Mouse (Mus musculus) urinary bladder, adult 18-20 months (tissue): ENCODE measurements around the gene Ubald2.

ENCODE experiments used
- DNase-seq, 2 experiments: peaks; one replicate each; pipeline ENCODE4 v3.0.0; 2022; ENCODE audit warnings: low spot score in 2 of 2, mixed read lengths in 2 of 2

Ubald2 gene

DNA sequence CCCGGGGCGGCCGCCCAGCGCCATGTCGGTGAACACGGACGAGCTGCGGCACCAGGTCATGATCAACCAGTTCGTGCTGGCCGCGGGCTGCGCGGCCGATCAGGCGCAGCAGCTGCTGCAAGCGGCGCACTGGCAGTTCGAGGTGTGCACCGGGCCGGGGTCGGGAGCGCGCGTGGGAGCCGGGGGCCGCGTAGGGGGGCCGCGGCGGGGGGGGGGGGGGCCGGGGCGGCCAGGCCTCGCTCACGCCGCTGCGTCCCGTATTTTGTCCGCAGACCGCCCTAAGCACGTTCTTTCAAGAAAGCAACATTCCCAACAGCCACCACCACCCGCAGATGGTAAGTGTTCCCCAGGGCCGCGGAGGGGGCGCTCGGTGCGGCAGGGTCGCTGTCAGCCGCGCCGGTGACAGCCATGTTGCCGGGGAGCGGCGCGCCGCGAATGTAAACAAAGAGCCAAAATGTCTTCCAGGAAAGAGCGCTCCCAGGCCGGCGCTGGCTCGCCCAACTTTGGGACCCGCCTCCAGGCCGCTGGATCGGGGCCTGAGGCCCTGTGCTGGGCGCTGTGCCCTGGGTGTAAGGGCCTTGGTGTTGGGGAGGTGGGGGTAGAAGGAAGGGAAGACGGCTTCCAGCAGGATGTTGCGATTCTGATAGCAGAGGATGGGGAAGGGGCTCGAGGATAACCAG lies 533 bp downstream of the Ubald2 start:
- DNase-seq, result peak in 1 of 2 experiments; percentile 73

GRCm38 (mm10) chr11:116434967-116435752 lies 1.3 kb downstream of the Ubald2 start:
- DNase-seq, result no peak

- no peak for DNase-seq
These were observed 2.3 kb downstream of the Ubald2 start for GRCm38 (mm10) chr11:116435992-116436724.

GRCm38 (mm10) chr11:116436725-116437331 lies 2.9 kb downstream of the Ubald2 start:
- no peak for DNase-seq

GRCm38 (mm10) chr11:116437541-116437940 lies 3.6 kb downstream of the Ubald2 start:
- no peak for DNase-seq

GRCm38 (mm10) chr11:116439269-116440240 lies 5.7 kb downstream of the Ubald2 start:
- no peak for DNase-seq

DNA sequence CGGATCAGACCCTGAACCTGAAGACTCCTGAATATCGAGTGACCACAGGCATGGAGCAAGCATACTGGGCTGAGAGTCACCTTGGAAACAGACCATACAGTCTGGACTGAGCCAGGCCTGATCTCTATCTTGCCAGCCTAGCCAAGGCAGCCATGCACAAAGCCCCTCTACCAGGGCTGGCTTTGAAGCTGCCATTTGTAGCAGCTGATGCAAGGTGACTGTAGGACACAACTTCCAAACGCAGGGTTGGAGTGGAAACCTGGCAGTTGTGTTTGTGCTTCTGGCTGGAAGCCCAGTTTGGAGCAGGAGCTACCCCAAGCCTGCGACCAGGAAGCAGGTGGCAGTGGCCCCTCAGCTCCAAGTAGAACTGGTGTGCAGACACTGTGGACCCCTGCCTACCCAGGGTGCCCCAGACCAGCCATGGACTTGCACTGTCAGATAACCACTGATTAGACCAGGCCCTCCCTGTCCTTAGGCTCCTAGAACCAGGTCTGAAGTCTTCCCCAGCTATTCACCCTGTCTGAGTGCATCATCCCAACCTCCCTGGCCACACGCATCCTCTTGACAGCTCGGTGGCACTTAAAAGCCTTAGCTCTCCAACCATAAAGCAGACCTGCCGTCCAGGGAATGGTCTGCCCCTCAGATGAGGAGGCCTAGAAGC lies 6.6 kb downstream of the Ubald2 start:
- no peak for DNase-seq

DNA sequence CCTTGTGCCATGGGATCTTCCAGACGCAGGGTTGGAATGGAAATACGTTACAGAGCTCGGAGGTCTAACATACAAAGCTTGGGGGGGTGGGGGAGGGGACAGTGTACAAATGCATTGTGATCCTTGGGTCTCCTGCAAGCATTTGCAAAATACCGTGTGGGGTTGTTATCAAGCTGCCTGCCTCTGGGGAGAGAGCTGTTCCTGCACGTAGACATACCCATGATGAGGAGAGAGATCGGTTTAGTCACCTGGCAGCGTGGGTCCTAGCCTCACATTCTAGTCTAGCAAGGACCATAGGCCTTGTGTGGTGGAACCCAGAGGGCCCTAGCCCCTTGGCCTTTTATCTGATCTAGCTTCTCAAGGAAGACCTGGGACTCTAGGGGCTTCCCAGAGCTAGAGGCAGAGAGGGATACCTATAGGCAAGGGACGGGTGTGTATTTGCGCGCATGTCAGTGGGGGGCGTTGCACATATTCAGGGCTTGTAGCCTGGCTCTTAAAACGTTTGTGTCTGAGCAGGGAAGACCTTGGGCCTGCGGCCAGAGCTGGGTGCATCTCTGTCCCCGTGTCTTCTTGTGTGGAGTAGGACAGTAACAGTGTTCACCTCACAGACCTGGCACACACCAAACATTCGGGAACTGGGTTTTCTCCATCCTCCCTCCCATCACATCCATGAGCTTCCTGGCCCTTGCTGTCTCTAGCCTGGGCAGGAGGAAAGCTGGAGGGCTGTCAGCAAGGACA lies 8.4 kb downstream of the Ubald2 start:
- no peak for DNase-seq

DNA sequence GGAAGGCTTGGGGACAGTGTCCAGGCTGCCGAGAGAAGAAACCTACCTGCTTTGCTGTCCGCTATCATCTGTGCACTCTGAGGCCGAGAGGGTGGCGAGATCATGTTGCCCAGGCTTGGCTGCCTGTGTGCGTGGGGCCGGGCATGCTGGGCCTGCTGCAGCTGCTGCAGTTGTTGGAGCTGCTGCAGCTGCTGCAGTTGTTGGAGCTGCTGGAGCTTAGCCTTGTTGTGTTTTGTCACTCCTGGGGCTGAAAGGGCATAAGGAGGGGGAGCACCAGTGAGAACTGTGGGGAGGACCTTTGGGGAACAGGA lies 8.9 kb downstream of the Ubald2 start:
- DNase-seq, result no peak

GRCm38 (mm10) chr11:116443311-116443710 lies 9.4 kb downstream of the Ubald2 start:
- no peak for DNase-seq

DNA sequence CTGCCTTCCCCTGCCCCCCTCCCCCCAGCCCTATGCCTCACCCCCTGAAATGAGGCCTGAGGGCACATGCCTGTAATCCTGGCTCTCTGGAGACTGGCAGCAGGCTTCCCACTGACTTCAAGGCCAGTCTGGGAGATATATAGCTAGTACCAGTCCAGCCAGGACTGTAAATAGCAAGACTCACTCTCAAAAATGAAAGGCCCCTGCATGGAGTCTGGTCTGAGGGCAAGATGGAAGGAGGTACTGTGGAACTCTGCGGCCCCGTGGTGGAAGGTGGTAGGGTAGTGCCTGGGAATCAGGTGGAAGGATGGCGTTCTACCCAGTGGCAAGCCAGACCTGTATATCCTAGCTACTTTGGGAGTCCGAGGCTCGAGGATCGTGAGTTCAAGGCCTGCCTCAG lies 10.0 kb downstream of the Ubald2 start:
- DNase-seq, result no peak

- peak; percentile 84 to 92 for DNase-seq
These were observed 11.9 kb downstream of the Ubald2 start for GRCm38 (mm10) chr11:116445596-116446307.

DNA sequence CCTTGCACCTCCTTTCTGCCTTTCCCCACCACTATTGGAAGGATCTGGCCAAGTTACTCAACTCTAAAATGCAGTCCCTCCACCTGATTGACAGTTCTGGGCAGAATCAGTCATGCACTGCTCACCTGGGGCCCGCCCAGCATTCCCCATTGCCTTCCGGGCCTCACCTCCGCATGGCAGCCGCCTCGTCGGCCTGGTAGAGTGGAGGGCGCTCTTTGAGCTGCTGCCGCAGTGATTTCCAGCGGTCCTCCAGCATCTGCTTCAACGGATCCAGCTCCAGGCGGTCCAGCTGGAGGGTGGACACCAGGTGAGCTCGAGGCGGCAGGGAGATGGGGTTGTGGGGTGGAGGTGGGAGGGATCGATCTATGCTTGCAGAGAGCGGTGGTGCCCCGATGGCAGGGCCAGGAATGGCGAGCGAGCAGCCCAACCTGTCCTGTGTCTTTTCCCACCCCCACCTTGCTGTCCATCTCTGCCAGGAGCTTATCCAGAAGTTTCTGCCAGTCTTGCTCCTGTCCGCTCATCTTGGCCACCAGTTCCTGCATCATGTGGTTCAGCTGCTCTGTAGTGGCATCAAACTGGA lies 12.5 kb downstream of the Ubald2 start:
- DNase-seq, result no peak

- DNase-seq, result no peak
These were observed 13.9 kb downstream of the Ubald2 start for GRCm38 (mm10) chr11:116447822-116448221.

DNA sequence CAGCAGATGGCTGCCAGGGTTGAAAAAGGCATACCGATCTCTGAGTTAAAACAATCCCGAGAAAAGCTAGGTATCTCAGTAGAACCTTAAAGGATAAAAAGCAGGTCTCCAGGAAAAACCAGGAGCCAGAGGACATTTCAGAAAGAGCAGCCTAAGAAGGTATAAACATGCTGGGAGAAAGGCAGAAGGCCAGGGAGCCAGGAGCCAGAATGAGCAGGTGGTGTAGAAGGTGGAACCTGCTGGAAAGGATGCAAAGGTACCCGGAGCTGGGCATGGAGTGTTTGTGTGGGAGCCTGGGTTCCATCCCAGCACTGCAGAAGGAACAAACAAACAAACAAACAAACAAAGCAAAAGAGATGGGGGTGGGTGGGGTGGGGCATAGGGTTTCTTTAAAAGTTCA lies 15.4 kb downstream of the Ubald2 start:
- DNase-seq, result no peak

- no peak for DNase-seq
These were observed 20.0 kb downstream of the Ubald2 start for GRCm38 (mm10) chr11:116453889-116454288.

DNA sequence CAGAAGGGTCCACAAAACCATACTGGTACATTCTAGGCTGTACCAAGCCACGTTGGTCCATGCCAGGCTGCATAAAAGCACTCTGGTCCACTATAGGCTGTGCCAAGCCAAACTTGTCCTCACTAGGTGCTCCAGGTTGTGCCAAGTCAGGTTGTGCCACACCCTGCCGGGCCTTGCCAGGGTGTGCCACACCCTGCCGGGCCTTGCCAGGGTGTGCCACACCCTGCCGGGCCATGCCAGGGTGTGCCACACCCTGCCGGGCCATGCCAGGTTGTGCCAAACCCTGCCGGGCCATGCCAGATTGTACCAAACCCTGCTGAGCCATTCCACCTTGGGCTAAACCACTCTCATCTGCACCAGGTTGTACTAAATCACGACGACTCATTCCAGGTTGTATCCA lies 22.3 kb downstream of the Ubald2 start:
- no peak for DNase-seq

DNA sequence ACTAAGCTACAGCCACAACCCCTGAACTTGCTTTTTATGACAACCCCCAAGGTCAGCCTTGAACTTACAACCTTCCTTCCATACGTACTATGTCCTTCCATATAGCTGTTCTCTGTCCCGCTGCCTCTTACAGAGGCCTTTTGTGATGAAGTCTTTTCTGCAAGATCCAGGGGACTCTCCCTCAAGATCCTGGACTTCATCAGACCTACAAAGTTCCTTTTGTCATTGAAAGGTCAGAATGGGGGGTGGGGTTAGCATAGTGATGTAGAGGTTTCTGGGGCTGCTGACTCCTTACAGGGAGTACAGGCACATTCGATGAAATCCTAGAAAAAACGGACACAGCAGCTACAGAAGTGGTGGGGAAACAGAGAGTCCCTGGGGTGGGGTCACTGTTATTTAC lies 25.9 kb downstream of the Ubald2 start:
- DNase-seq, result no peak

- no peak for DNase-seq
These were observed 29.4 kb downstream of the Ubald2 start for GRCm38 (mm10) chr11:116463338-116463737.
